Mouse (Mus musculus): ENCODE results near the gene Farsb. TPM values are rescaled to one million over a fixed set of nuclear protein-coding genes. Genes with fewer than 3 reads are reported as not detected.

Farsb gene
- polyA plus RNA-seq, 1 experiment from 2014 or later = 117 TPM

DNA sequence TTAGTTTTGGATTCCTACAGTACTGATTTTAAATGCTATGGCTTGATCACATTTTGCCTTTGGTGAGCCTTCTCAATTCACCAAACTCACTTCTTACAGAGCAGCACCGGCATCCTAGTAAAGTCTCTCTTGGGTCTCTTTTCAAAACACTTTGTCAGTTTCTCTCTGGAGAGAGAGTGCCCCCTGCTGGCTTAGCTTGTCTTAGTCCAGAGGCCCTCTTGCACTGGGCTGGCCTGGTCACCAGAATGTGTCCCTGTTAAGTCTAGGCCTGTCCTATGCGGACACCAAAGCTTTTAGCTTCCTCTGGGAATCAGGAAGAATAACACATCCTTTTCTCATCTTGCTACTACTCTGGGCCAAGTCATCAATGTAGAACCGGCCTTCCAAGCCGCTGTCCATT is 69.1 kb downstream of the Farsb start:
- no peak overlapping the region for H3K27ac ChIP-seq (ENCODE audit: low read length)
- H3K4me3 ChIP-seq (ENCODE audit: low read length) = no peak overlapping the region
- H3K36me3 ChIP-seq (ENCODE audit: control insufficient read depth, insufficient read depth, low read length) = peaks cover 7% of the 10 kb centered on the region
- no peak overlapping the region for H3K9ac ChIP-seq (ENCODE audit: low read length)
- H3K9me3 ChIP-seq (ENCODE audit: control insufficient read depth, low read length) = no peaks in the 10 kb centered on the region
- H3K27me3 ChIP-seq (ENCODE audit: control insufficient read depth, insufficient read depth, low read depth, low read length) = no peaks in the 10 kb centered on the region
- 50% methylated on average over 4 of the region's 4 CpGs for WGBS
- H3K4me1 ChIP-seq (replicated peaks; ENCODE audit: control insufficient read depth, insufficient read depth, low read length) = no peaks in the 10 kb centered on the region
- peak; percentile 81 for ATAC-seq (ENCODE audit: low read depth)
- no peak overlapping the region for H3K4me2 ChIP-seq (ENCODE audit: low read depth, low read length)

DNA sequence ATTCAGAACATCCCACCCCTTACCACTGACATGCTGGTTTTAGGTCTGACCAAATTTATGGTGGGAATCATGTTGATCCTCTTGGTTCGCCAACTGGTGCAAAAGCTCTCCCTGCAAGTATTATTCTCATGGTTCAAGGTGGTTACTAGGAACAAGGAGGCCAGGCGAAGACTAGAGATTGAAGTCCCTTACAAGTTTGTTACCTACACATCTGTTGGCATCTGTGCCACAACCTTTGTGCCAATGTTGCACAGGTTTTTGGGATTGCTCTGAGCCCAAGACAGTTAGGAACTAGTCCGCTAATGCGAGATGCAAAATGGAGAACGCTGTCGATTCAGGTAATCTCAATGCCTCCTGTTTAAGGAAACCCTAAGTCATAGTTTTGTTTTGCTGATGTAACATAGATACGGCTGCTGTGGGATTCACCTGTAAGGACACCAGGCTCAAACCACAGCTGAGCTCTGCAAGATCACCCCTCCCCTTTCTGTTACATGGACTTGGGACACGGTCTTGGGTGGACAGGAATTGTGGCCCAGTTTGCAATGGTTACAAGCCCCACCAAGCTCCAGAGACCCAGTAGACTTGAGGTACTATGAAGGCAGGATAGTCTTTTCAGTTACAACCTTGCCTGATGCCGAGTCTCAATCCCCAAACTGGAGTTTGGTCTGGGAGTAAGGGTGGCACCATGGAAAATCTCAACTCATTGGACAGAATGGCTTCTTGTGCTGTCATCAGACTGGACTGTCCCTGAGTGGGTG is 71.4 kb downstream of the Farsb start:
- H3K9me3 ChIP-seq (ENCODE audit: control insufficient read depth, low read length) = no peaks in the 10 kb centered on the region
- WGBS = 94% methylated on average over 9 of the region's 9 CpGs
- H3K4me2 ChIP-seq (ENCODE audit: low read depth, low read length) = no peak overlapping the region
- no peaks in the 10 kb centered on the region for H3K27me3 ChIP-seq (ENCODE audit: control insufficient read depth, insufficient read depth, low read depth, low read length)
- H3K36me3 ChIP-seq (ENCODE audit: control insufficient read depth, insufficient read depth, low read length) = peaks cover 4% of the 10 kb centered on the region; the same call in 1 of the 2 replicates
- H3K27ac ChIP-seq (ENCODE audit: low read length) = no peak overlapping the region
- no peak overlapping the region for H3K9ac ChIP-seq (ENCODE audit: low read length)
- no peak overlapping the region for H3K4me3 ChIP-seq (ENCODE audit: low read length)
- ATAC-seq (ENCODE audit: low read depth) = no peak
- H3K4me1 ChIP-seq (replicated peaks; ENCODE audit: control insufficient read depth, insufficient read depth, low read length) = no peaks in the 10 kb centered on the region

DNA sequence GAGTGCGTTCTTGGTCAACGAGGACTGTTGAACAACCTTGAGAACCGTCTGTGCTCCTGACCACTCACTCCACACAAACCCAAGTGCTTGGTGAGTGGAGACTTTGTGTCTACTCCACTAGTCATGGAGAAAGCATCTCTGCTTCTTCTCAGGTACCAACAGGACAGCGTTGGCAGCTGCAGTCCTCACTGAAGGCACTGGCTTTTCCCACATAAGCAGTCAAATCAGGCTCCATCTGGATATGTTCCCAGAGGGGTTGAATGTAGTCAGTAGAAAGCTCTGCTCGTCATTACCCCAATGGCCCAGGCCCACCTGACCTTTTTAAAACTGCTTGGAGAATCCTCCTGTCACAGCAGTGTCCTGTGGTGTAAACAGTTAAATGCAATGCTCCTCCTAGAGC is 74.3 kb downstream of the Farsb start:
- Histone ChIP-seq H3K27ac (ENCODE audit: low read length) (no peak overlapping the region), H3K4me3 (ENCODE audit: low read length) (no peak overlapping the region), H3K27me3 (ENCODE audit: control insufficient read depth, insufficient read depth, low read depth, low read length) (no peaks in the 10 kb centered on the region), H3K9ac (ENCODE audit: low read length) (no peak overlapping the region), H3K36me3 (ENCODE audit: control insufficient read depth, insufficient read depth, low read length) (no peaks in the 10 kb centered on the region), H3K4me2 (ENCODE audit: low read depth, low read length) (no peak overlapping the region), H3K9me3 (ENCODE audit: control insufficient read depth, low read length) (no peaks in the 10 kb centered on the region), H3K4me1 (replicated peaks; ENCODE audit: control insufficient read depth, insufficient read depth, low read length) (no peaks in the 10 kb centered on the region)
- no peak for ATAC-seq (ENCODE audit: low read depth)
- WGBS = 78% methylated on average over 5 of the region's 5 CpGs

DNA sequence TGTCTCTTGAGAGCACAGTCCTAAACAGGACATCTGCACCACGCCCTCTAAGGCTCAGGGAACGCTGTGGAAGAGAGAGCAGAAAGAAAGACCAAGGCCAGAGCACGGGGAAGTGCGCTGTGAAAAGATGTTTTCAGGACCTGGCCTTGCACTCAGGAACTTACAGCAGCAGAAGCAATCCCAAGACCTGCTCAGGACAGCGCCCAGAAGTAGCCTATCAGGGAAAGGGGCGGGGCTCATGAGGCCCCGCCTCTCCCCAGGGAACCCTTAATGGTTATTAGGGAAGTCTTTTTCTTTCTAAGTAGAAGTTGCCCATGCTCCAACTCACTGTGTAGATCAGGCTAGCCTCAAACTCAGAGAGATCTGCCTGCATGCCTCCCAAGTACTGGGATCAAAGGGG is 76.0 kb downstream of the Farsb start:
- Histone ChIP-seq H3K9ac (ENCODE audit: low read length) (no peak overlapping the region), H3K9me3 (ENCODE audit: control insufficient read depth, low read length) (no peaks in the 10 kb centered on the region), H3K4me1 (replicated peaks; ENCODE audit: control insufficient read depth, insufficient read depth, low read length) (no peaks in the 10 kb centered on the region), H3K36me3 (ENCODE audit: control insufficient read depth, insufficient read depth, low read length) (no peaks in the 10 kb centered on the region), H3K4me3 (ENCODE audit: low read length) (no peak overlapping the region), H3K4me2 (ENCODE audit: low read depth, low read length) (no peak overlapping the region), H3K27me3 (ENCODE audit: control insufficient read depth, insufficient read depth, low read depth, low read length) (no peaks in the 10 kb centered on the region), H3K27ac (ENCODE audit: low read length) (no peak overlapping the region)
- ATAC-seq (ENCODE audit: low read depth) = peak; percentile 61; the same call in 1 of the 2 replicates
- WGBS = 26% methylated on average over 7 of the region's 7 CpGs

DNA sequence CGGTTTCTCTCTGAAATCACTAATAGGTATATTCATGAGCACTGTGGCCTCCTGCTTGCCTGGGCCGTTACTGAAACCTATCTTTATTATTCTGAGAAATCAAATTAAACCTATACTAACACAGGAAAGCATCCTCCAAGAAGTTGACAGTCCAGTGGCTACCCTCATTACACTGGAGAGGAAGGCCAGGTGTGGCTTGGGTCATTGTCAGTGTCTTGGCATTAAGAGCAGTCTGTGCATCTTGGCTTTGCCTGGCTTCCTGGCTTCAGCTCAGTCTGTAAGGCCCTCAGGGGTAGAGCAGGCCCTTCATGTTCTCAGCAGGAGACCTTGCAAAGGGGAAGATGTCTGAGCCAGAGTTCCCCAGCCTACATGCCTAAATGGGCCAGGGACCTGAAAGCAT is 79.3 kb downstream of the Farsb start:
- H3K4me3 ChIP-seq (ENCODE audit: low read length) = no peak overlapping the region
- H3K27me3 ChIP-seq (ENCODE audit: control insufficient read depth, insufficient read depth, low read depth, low read length) = no peaks in the 10 kb centered on the region
- ATAC-seq (ENCODE audit: low read depth) = no peak
- no peaks in the 10 kb centered on the region for H3K4me1 ChIP-seq (replicated peaks; ENCODE audit: control insufficient read depth, insufficient read depth, low read length)
- WGBS = 91% methylated on average over 2 of the region's 2 CpGs
- no peak overlapping the region for H3K4me2 ChIP-seq (ENCODE audit: low read depth, low read length)
- no peak overlapping the region for H3K9ac ChIP-seq (ENCODE audit: low read length)
- H3K27ac ChIP-seq (ENCODE audit: low read length) = no peak overlapping the region
- H3K36me3 ChIP-seq (ENCODE audit: control insufficient read depth, insufficient read depth, low read length) = no peaks in the 10 kb centered on the region
- H3K9me3 ChIP-seq (ENCODE audit: control insufficient read depth, low read length) = no peaks in the 10 kb centered on the region

DNA sequence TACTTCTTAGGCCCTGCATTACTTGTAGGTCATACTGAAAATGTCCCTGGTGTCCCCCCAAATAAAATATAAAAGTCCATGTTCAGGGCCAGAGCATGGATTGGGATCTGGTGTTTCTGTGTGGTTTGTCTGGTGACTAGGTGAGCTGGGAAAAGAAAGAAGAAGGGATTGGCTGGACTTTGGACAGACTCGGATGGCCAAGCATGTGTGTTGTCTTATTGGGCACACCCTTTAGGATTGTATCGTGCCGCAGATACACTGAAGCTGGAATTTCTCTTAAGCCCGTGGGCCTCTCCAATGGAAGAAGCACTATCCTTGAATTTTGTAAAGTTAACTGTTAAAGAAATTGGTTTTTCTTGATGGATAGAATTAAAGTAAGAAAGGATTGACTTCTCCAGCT is 87.3 kb downstream of the Farsb start:
- H3K27me3 ChIP-seq (ENCODE audit: control insufficient read depth, insufficient read depth, low read depth, low read length) = no peaks in the 10 kb centered on the region
- WGBS = 82% methylated on average over 4 of the region's 4 CpGs

DNA sequence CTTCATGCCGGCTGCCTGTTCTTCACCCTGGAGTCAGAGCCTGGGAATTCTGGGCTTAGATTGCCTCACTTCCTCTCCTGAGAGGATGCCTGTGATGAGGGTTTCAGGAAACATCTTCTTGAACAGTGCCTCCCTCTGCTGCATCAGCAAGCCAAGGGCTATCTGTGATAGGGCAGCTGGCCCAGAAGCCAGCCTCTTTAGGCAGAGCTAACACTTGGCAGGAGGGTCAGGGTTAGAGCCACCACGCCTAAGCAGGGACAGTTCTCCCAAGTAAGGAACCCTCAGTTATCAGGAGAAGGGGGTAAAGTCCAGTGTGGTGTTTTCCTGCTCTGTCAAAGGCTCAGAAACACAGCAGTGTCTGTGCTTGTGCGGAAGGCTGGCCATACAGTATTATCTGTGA is 88.9 kb downstream of the Farsb start:
- H3K4me3 ChIP-seq (ENCODE audit: low read length) = no peak overlapping the region
- no peak overlapping the region for H3K9ac ChIP-seq (ENCODE audit: low read length)
- no peak overlapping the region for H3K27ac ChIP-seq (ENCODE audit: low read length)
- H3K4me2 ChIP-seq (ENCODE audit: low read depth, low read length) = no peak overlapping the region
- H3K4me1 ChIP-seq (replicated peaks; ENCODE audit: control insufficient read depth, insufficient read depth, low read length) = peaks cover 3% of the 10 kb centered on the region
- H3K27me3 ChIP-seq (ENCODE audit: control insufficient read depth, insufficient read depth, low read depth, low read length) = no peaks in the 10 kb centered on the region
- H3K36me3 ChIP-seq (ENCODE audit: control insufficient read depth, insufficient read depth, low read length) = no peaks in the 10 kb centered on the region
- no peak for ATAC-seq (ENCODE audit: low read depth)
- 67% methylated on average over 3 of the region's 3 CpGs for WGBS
- no peaks in the 10 kb centered on the region for H3K9me3 ChIP-seq (ENCODE audit: control insufficient read depth, low read length)

More for the DNA sequence above, 87.3 kb downstream of the Farsb start:
- Histone ChIP-seq H3K4me1 (replicated peaks; ENCODE audit: control insufficient read depth, insufficient read depth, low read length) (no peaks in the 10 kb centered on the region; the same call in 1 of the 2 replicates), H3K27ac (ENCODE audit: low read length) (no peak overlapping the region), H3K9ac (ENCODE audit: low read length) (no peak overlapping the region), H3K36me3 (ENCODE audit: control insufficient read depth, insufficient read depth, low read length) (no peaks in the 10 kb centered on the region), H3K9me3 (ENCODE audit: control insufficient read depth, low read length) (no peaks in the 10 kb centered on the region), H3K4me2 (ENCODE audit: low read depth, low read length) (no peak overlapping the region), H3K4me3 (ENCODE audit: low read length) (no peak overlapping the region)
- ATAC-seq (ENCODE audit: low read depth) = no peak

DNA sequence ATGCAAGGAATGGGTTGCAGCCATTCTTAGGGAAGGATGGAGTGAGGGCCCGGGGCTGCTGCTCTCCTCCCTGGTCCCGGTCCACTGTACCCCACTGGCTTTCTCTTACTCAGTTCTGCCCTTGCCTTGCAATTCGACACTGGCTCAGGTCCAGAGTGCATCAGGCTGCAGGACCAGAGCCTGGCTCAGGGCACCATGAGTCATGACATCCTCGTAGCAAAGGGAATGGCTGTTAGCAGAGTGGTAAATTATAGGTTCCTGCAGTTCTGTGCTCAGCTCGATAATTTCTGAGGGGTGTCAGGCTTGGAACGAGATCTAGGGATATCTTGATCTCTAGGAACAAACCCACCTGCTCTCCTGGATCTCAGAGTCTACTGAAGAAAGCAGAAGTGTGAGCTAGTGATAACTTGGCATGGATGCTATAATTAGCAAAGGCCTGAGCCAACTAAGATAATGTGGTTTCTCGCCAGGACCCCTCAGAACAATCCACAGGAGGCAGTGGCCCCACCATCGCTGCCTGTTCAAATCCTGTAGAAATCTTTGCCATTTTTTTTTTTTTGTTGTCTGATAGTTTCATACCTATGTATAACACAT is 92.3 kb downstream of the Farsb start:
- Histone ChIP-seq H3K27me3 (ENCODE audit: control insufficient read depth, insufficient read depth, low read depth, low read length) (no peaks in the 10 kb centered on the region), H3K9ac (ENCODE audit: low read length) (no peak overlapping the region), H3K4me1 (replicated peaks; ENCODE audit: control insufficient read depth, insufficient read depth, low read length) (peaks cover 3% of the 10 kb centered on the region), H3K4me3 (ENCODE audit: low read length) (no peak overlapping the region), H3K36me3 (ENCODE audit: control insufficient read depth, insufficient read depth, low read length) (no peaks in the 10 kb centered on the region), H3K27ac (ENCODE audit: low read length) (no peak overlapping the region), H3K9me3 (ENCODE audit: control insufficient read depth, low read length) (no peaks in the 10 kb centered on the region), H3K4me2 (ENCODE audit: low read depth, low read length) (no peak overlapping the region)
- ATAC-seq (ENCODE audit: low read depth) = no peak
- 43% methylated on average over 8 of the region's 8 CpGs for WGBS

DNA sequence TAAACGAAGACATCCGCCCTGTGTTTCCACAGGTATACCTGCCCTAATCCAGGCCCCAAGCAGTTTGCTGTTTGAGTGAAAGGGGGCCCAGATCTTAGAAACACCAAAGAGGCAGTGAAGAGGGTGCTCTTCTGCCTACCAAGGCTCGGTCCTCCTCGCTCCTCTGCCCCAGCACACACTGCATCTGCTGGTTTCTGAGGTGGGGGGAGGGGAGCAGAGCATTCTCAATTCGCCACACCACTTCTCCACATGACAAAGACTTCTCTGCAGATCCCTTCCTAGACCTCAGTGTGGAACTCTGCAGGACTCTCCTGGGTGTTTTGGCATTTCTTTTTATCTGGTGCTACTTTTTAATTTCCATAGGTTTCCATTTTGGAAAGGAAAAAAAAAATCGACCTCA is 93.0 kb downstream of the Farsb start:
- Histone ChIP-seq H3K27me3 (ENCODE audit: control insufficient read depth, insufficient read depth, low read depth, low read length) (no peaks in the 10 kb centered on the region), H3K27ac (ENCODE audit: low read length) (no peak overlapping the region), H3K4me2 (ENCODE audit: low read depth, low read length) (no peak overlapping the region), H3K4me3 (ENCODE audit: low read length) (no peak overlapping the region), H3K9me3 (ENCODE audit: control insufficient read depth, low read length) (no peaks in the 10 kb centered on the region), H3K36me3 (ENCODE audit: control insufficient read depth, insufficient read depth, low read length) (no peaks in the 10 kb centered on the region), H3K9ac (ENCODE audit: low read length) (no peak overlapping the region), H3K4me1 (replicated peaks; ENCODE audit: control insufficient read depth, insufficient read depth, low read length) (peaks cover 3% of the 10 kb centered on the region)
- no peak for ATAC-seq (ENCODE audit: low read depth)
- 39% methylated on average over 6 of the region's 6 CpGs for WGBS

Data from lung, embryonic 16.5 days (tissue).